Mouse (Mus musculus) bone marrow, adult 2 months (tissue): ENCODE data around the gene Tamm41. TPM values are rescaled to one million over a fixed set of nuclear protein-coding genes. Genes with fewer than 3 reads are reported as not detected.
A peak's percentile ranks its signal among the peaks of the same experiment; 100 is the strongest.

Experiments used
- H3K27ac ChIP-seq: fragments of 200-500 bp; 2 replicates; pipeline ENCODE4 v1.5.1; 2012; ENCODE audit warnings: low read depth, mild to moderate bottlenecking, control low read depth, inconsistent platforms, low read length; ENCODE audit not compliant: control insufficient read depth, poor library complexity, insufficient read depth
- H3K4me1 ChIP-seq: fragments of 200-500 bp; 2 replicates; pipeline ENCODE4 v1.6.1; 2011; ENCODE audit warnings: low read length; ENCODE audit not compliant: control insufficient read depth, insufficient read depth
- H3K4me3 ChIP-seq: fragments of 200-500 bp; replicated peaks from 2 replicates; pipeline ENCODE3; 2011; ENCODE audit warnings: mild to moderate bottlenecking, low read depth, low read length, control low read depth; ENCODE audit not compliant: control insufficient read depth
- CTCF ChIP-seq: fragments of 200-500 bp; IDR thresholded peaks from 2 replicates; pipeline ENCODE4 v1.5.1; 2011; ENCODE audit warnings: low read length, control low read depth; ENCODE audit not compliant: control insufficient read depth, insufficient read depth
- POLR2A ChIP-seq: fragments of 200-500 bp; IDR thresholded peaks from 2 replicates; pipeline ENCODE4 v1.6.1; 2011; ENCODE audit warnings: low read depth, mild to moderate bottlenecking, control low read depth, low read length, borderline replicate concordance; ENCODE audit not compliant: control insufficient read depth
- WGBS: fragments of 180-500 bp; shearing (Covaris S2); methylation state at CpG from one replicate; pipeline ENCODE4 v1.1.7; 2018; 5-methylcytosine and 5-hydroxymethylcytosine counted together
- polyA plus RNA-seq: library from polyadenylated mRNA; stranded (reverse); fragments of >200 nt; gene quantifications from 2 replicates; pipeline ENCODE4 v1.2.4, GENCODE M21; 2011; ENCODE audit warnings: low replicate concordance; ENCODE audit not compliant: missing spikeins, insufficient read depth, insufficient read length

Tamm41 gene
- polyA plus RNA-seq, 1 experiment = 25.6 TPM

- 74% methylated on average over 8 of the region's 8 CpGs for WGBS
Observed at GRCm38 (mm10) chr6:114993659-114994058, 44.0 kb downstream of the Tamm41 start.

DNA sequence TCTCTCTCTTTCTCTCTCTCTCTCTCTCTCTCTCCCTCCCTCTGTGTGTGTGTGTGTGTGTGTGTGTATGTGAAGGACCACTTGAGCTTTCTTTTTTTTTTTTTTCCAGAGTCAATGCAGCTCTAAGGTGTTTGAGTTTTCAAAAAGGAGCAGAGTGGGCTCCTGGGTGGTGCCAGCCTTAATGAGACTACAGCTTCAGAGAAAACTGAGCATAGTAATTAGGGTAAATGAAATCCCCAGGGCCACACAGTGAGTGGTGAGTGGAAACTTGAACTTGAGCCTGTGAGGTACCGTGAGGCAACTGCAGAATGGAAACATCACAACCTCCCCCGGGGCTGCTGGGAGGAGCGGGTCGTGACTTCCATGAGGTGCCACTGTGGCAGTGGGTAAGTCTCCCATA is 45.8 kb downstream of the Tamm41 start:
- H3K4me1 ChIP-seq = no peaks in the 10 kb centered on the region
- no peak overlapping the region for H3K27ac ChIP-seq
- TF ChIP-seq CTCF = no peak
- TF ChIP-seq POLR2A = no peak
- WGBS = 79% methylated on average over 4 of the region's 4 CpGs
- H3K4me3 ChIP-seq = no peak overlapping the region

More at GRCm38 (mm10) chr6:114993659-114994058, 44.0 kb downstream of the Tamm41 start:
- TF ChIP-seq POLR2A = no peak
- no peak for TF ChIP-seq CTCF
- H3K4me1 ChIP-seq = no peaks in the 10 kb centered on the region
- no peak overlapping the region for H3K4me3 ChIP-seq
- no peak overlapping the region for H3K27ac ChIP-seq

DNA sequence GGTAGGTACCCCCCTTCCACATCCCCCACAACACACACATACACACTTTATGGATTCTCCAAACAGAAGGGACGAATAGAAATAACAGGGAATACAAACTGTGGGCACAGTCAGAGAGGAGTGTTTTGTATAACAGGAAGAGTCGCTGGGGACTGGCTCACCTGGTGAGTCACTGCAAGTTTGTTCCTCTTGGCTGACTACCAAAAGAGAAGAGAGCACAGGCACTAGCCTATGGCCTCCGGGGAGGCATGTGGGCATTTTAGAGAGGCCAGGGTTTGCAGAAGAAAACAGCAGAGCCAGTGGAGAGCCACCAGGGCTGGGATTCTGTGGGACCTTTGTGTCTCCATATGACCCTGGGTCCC is 49.1 kb downstream of the Tamm41 start:
- Histone ChIP-seq H3K4me1 (no peaks in the 10 kb centered on the region), H3K4me3 (no peak overlapping the region), H3K27ac (no peak overlapping the region)
- 8% methylated on average over 3 of the region's 3 CpGs for WGBS
- TF ChIP-seq CTCF (no peak), POLR2A (no peak)

DNA sequence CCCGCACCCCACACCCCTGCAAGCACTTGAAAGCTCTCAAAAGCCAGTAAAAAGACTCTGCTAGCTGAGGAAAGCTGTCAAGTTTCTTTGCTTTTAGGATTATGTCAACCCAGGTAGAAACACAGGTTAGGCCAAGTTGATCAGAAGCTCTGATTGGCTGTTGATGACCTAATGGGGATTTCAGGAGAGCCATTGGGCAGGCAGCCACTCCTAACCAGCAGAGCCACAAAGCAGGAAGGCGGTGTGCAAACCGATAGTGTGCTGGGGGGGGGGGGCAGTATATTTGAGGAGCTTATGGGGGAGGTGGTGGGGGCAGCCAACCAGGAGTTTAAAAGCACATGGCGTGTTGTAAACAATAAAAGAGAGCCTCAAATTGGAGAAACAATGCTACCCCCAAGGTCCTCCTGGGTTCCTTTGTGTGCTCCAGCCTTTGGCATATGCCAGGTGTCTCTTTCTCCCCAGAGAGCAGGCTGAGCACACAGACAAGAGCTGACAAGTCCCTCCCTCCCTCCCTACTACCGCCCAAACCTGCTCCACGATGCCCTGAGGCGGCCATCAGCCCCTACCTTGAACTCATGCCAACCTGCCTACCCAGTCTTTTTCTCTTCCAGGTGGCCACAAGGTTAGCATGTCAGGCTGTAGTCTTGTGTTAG is 49.6 kb downstream of the Tamm41 start:
- WGBS = 34% methylated on average over 7 of the region's 7 CpGs
- H3K4me1 ChIP-seq = no peaks in the 10 kb centered on the region
- no peak overlapping the region for H3K4me3 ChIP-seq
- H3K27ac ChIP-seq = no peak overlapping the region
- TF ChIP-seq POLR2A = no peak
- no peak for TF ChIP-seq CTCF

DNA sequence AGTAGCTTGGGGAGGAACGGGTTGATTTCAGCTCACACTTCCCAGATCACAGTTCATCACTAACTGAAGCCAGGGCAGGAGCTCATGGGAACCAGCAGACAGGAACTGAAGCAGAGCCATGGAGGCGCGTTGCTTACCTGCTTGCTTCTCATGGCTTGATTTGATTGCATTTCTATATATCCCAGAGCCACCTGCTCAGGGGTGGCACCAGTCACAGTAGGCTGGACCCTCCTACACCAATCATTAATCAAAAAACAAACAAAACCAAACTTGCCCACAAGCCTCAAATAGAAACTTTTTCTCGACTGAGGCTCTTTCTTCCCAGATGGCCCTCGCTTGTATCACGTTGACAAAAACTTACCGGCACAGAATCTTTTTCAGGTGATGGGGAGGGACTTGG is 55.0 kb downstream of the Tamm41 start:
- no peak overlapping the region for H3K4me3 ChIP-seq
- WGBS = 77% methylated on average over 7 of the region's 7 CpGs
- H3K27ac ChIP-seq = no peak overlapping the region
- no peaks in the 10 kb centered on the region; the same call in 1 of the 2 replicates for H3K4me1 ChIP-seq
- TF ChIP-seq CTCF = no peak
- no peak for TF ChIP-seq POLR2A

DNA sequence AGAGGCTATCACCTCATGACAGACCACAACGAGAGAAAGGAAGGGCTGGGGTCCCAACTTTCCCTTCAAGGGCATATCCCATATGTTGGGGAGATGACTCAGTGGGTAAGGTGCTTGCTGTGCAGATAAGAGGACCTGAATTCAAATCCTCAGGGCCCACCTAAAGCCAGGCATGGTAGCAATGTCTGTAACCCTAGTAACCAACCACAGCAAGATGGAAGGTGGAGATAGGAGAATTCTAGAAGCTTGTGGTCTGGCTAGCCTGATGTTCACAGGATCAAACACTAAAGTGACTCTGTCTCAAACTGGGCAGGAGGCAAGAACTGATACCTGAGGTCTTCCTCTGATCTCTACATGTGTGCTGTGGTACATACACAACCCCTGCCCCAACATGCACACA is 58.0 kb downstream of the Tamm41 start:
- Histone ChIP-seq H3K4me1 (no peaks in the 10 kb centered on the region; the same call in 1 of the 2 replicates), H3K27ac (no peak overlapping the region), H3K4me3 (no peak overlapping the region)
- TF ChIP-seq POLR2A = no peak
- no peak for TF ChIP-seq CTCF
- 38% methylated on average over 1 of the region's 1 CpGs for WGBS

DNA sequence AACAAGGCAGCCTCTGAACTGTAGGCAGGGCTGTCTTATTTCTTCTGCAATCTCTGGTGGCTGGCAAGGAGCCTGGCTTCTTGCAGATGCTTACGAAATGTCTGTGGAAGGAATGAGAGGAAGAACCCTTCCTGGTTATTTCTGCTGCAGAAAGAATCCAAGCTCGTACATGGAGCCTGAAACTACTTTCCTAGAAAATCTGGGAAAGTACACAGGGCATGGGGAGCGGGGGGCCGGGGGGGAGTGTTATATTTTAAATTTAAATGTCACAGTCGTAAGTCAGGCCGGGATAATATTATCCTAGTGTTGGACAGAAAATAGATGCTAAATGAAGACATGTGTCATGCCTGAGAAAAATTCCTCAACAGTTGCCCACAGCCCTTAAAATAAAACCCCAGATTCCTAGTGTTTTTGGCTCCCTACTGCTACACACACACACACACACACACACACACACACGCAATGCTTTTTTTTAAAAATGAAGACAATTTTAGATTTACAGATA is 60.7 kb downstream of the Tamm41 start:
- 72% methylated on average over 7 of the region's 7 CpGs for WGBS
- no peak for TF ChIP-seq CTCF
- TF ChIP-seq POLR2A = no peak
- no peak overlapping the region for H3K27ac ChIP-seq
- H3K4me3 ChIP-seq = no peak overlapping the region
- H3K4me1 ChIP-seq = no peaks in the 10 kb centered on the region; the same call in 1 of the 2 replicates

- Histone ChIP-seq H3K27ac (no peak overlapping the region), H3K4me1 (peaks cover 2% of the 10 kb centered on the region), H3K4me3 (no peak overlapping the region)
- 89% methylated on average over 1 of the region's 1 CpGs for WGBS
- TF ChIP-seq POLR2A = no peak
- no peak for TF ChIP-seq CTCF
Observed at GRCm38 (mm10) chr6:114974331-114974730, 63.3 kb downstream of the Tamm41 start.

- WGBS = 59% methylated on average over 1 of the region's 1 CpGs
- peaks cover 3% of the 10 kb centered on the region for H3K4me1 ChIP-seq
- no peak overlapping the region for H3K27ac ChIP-seq
- H3K4me3 ChIP-seq = no peak overlapping the region
- TF ChIP-seq POLR2A = no peak
- TF ChIP-seq CTCF = no peak
Observed at GRCm38 (mm10) chr6:114972988-114973387, 64.7 kb downstream of the Tamm41 start.

DNA sequence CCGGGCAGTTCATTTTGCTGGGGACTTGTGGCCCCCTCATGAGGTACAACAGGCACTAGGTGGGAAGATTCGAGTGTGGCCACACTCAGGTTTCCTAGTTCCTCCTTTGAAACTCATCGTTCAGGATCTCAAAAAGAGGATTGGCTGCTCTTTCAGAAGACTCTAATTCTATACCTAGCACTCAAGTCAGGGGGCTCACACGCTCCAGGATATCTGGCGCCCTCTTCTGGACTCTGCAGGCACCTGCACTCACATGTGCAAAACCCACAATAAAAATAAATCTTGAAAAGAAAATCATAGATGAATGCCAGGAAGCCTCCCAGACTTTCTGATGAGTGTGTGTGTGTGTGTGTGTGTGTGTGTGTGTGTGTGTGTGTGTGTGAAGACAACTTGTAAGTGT is 66.8 kb downstream of the Tamm41 start:
- 54% methylated on average over 5 of the region's 5 CpGs for WGBS
- no peak for TF ChIP-seq POLR2A
- peak; percentile 39; the same call in 1 of the 2 replicates for TF ChIP-seq CTCF
- H3K4me3 ChIP-seq = no peak overlapping the region

More for the DNA sequence above, 66.8 kb downstream of the Tamm41 start:
- Histone ChIP-seq H3K4me1 (peaks cover 3% of the 10 kb centered on the region; the same call in 1 of the 2 replicates), H3K27ac (no peak overlapping the region)
